Mouse (Mus musculus): Measurements from ENCODE around the gene Vps13a.
"Not testable (repeated sequence)": the region's sequence is repeated elsewhere in the genome, so short reads cannot be mapped to it uniquely, and the experiment has no call there.

Vps13a gene

GRCm38 (mm10) chr19:16780790-16781384, at the start of gene Vps13a:
Gene Vps13a, minus strand, starts transcription at chr19:16780933.
- peak; percentile 96 for DNase-seq (ENCODE audit: low spot score)

- DNase-seq (ENCODE audit: low spot score), result no peak
Measured at GRCm38 (mm10) chr19:16827657-16828056, 46.9 kb upstream of the Vps13a start.

- no peak for DNase-seq (ENCODE audit: low spot score)
Measured at GRCm38 (mm10) chr19:16825228-16825627, 44.5 kb upstream of the Vps13a start.

GRCm38 (mm10) chr19:16814848-16815247, 34.1 kb upstream of the Vps13a start:
- DNase-seq (ENCODE audit: low spot score), result no peak

GRCm38 (mm10) chr19:16813306-16813705, 32.6 kb upstream of the Vps13a start:
- DNase-seq (ENCODE audit: low spot score), result no peak

GRCm38 (mm10) chr19:16812072-16812608, 31.4 kb upstream of the Vps13a start:
- no peak for DNase-seq (ENCODE audit: low spot score)

- no peak for DNase-seq (ENCODE audit: low spot score)
Measured at GRCm38 (mm10) chr19:16805102-16805501, 24.4 kb upstream of the Vps13a start.

GRCm38 (mm10) chr19:16804578-16804977, 23.8 kb upstream of the Vps13a start:
- no peak for DNase-seq (ENCODE audit: low spot score)

GRCm38 (mm10) chr19:16802707-16803106, 22.0 kb upstream of the Vps13a start:
- peak; percentile 37 for DNase-seq (ENCODE audit: low spot score)

GRCm38 (mm10) chr19:16802123-16802522, 21.4 kb upstream of the Vps13a start:
- no peak for DNase-seq (ENCODE audit: low spot score)

GRCm38 (mm10) chr19:16797923-16798322, 17.2 kb upstream of the Vps13a start:
- no peak for DNase-seq (ENCODE audit: low spot score)

- not testable (repeated sequence) for DNase-seq (ENCODE audit: low spot score)
Measured at GRCm38 (mm10) chr19:16794486-16794885, 13.8 kb upstream of the Vps13a start.

GRCm38 (mm10) chr19:16789930-16790329, 9.2 kb upstream of the Vps13a start:
- no peak for DNase-seq (ENCODE audit: low spot score)

- DNase-seq (ENCODE audit: low spot score), result peak; percentile 37
Measured at GRCm38 (mm10) chr19:16784879-16785278, 4.1 kb upstream of the Vps13a start.

GRCm38 (mm10) chr19:16781406-16782019, 780 bp upstream of the Vps13a start:
- DNase-seq (ENCODE audit: low spot score), result no peak

GRCm38 (mm10) chr19:16780251-16780783, 416 bp downstream of the Vps13a start:
- peak; percentile 32 for DNase-seq (ENCODE audit: low spot score)

GRCm38 (mm10) chr19:16779786-16780185, 947 bp downstream of the Vps13a start:
- no peak for DNase-seq (ENCODE audit: low spot score)

GRCm38 (mm10) chr19:16779281-16779680, 1.5 kb downstream of the Vps13a start:
- no peak for DNase-seq (ENCODE audit: low spot score)

- DNase-seq (ENCODE audit: low spot score), result no peak
Measured at GRCm38 (mm10) chr19:16778578-16778977, 2.2 kb downstream of the Vps13a start.

- no peak for DNase-seq (ENCODE audit: low spot score)
Measured at GRCm38 (mm10) chr19:16777901-16778300, 2.8 kb downstream of the Vps13a start.

GRCm38 (mm10) chr19:16777391-16777790, 3.3 kb downstream of the Vps13a start:
- DNase-seq (ENCODE audit: low spot score), result not testable (repeated sequence)

- peak; percentile 36 for DNase-seq (ENCODE audit: low spot score)
Measured at GRCm38 (mm10) chr19:16773237-16774016, 7.3 kb downstream of the Vps13a start.

GRCm38 (mm10) chr19:16767407-16767806, 13.3 kb downstream of the Vps13a start:
- DNase-seq (ENCODE audit: low spot score), result no peak
